Mouse (Mus musculus): ENCODE data around the gene Cavin3.

- no peak for TF ChIP-seq CTCF (conservative IDR thresholded peaks at IDR 0.05; ENCODE audit: insufficient read depth, insufficient read length, low read depth, low read length)
- TF ChIP-seq POLR2A (IDR thresholded peaks at IDR 0.05; ENCODE audit: low read depth, low read length), result no peak
These were observed 50.0 kb downstream of the Cavin3 start for GRCm38 (mm10) chr7:105432058-105432457.
